Mouse (Mus musculus) frontal cortex, postnatal 10 days (tissue): ENCODE results near the gene Qprt.

Experiments
- DNase-seq, 2 experiments: peaks; one replicate each; pipeline ENCODE4 v3.0.0; 2022; ENCODE audit warnings: low spot score in 2 of 2, mixed read lengths in 1 of 2

The Qprt gene

GRCm38 (mm10) chr7:127121911-127122270, at the start of gene Qprt:
TSS of gene Qprt (minus strand) at chr7:127122226.
- DNase-seq, result no peak

- no peak for DNase-seq
These were observed 44.5 kb upstream of the Qprt start for GRCm38 (mm10) chr7:127166501-127166900.

DNA sequence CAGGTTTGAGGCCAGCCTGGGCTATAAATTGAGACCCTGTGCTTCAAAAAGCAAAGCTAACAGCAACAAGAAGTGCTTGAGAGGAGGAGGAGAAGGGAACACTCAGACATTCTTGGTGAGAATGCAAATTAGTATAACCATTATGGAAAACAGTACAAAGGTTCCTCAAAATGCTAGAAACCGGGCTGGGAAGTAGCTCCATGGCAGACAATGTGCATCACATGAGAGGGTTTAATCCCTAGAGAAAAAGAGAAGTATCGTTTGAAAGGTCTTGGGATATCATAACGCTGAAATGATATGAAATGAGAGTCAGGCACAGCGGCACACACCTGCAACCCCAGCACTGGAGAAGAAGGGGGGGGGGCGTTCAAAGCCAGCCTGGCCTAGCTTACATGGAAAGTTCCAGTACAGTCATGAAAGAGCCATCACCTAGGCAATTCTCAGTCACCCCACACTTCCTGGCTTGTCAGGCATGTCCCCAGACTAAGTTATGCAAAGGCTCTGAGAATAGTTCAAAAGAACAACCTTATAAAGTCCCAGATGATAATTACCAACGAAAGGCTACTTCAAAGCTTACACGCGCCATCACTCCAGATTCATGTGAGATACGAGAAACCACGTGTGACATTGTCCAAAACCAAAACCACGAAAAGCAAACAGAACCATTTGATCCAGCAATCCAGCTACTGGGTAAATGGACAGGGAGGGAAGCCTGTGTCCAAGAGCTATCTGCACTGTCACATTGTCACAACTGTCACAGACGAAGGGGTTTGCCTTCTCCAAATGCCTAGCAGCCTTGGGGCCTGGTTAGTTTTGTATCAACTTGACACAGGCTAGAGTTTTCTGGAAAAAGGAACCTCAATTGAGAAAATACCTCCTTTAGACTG, 43.8 kb upstream of the Qprt start:
- no peak for DNase-seq

- no peak for DNase-seq
These were observed 42.0 kb upstream of the Qprt start for GRCm38 (mm10) chr7:127164002-127164401.

DNA sequence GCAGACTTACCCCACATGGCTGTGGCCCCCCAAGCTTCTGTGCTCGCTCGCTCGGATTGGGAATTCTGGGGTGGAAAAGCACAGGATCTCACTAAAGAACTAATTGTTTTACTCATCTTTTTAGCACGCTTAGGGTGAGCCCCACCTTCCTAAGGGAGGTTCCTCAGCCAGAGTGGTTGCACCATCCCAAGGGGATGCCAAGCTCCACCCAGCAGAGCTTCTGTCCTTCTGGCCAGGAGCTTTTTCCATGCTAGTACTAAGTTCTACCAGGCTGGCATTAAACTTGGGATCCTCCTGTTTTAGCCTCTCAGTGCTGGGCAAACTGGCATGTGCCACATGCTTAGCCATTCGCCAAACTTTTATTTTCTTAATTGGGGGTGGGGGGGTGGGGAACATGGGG, 40.5 kb upstream of the Qprt start:
- DNase-seq, result no peak

- no peak for DNase-seq
These were observed 35.5 kb upstream of the Qprt start for GRCm38 (mm10) chr7:127157548-127157947.

DNA sequence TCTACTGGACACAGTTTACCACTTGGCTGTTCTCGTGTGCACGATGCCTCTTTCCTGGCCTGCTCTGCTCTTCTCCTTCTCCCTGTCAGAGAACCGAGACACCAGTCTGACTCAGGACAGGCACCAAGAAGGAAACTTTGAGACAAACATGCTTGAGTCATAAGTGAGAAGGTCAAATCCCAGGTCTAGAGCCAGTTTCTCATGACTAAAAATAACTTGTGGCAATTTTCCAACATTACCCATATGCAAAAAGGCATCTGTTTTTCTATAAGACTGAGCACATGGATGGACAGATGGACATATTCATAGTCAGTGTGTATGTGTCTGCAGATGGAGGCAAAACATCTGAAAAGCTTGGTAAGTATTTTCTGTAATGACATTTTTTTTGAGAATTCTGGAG, 31.5 kb upstream of the Qprt start:
- DNase-seq, result no peak

GRCm38 (mm10) chr7:127152464-127152863, 30.4 kb upstream of the Qprt start:
- no peak for DNase-seq

DNA sequence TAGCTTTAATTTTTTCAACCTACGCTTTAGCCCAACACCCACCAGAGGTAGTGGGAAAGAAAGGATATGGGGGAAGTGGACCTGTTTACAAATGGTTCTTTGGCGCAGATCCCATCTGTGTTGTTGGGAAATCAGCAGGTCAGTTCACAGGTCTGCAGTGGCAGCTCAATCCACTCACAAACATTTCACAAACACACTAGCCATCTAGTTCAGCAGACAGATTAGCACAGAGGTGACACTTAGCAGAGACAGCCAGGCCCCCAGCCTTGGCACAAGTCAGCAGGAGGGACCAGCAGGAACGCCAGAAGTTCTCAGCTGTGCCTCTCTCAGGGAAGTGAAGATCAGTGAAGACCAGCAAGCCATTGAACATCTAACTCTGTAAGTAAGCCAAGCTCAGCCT, 25.9 kb upstream of the Qprt start:
- DNase-seq, result no peak

DNA sequence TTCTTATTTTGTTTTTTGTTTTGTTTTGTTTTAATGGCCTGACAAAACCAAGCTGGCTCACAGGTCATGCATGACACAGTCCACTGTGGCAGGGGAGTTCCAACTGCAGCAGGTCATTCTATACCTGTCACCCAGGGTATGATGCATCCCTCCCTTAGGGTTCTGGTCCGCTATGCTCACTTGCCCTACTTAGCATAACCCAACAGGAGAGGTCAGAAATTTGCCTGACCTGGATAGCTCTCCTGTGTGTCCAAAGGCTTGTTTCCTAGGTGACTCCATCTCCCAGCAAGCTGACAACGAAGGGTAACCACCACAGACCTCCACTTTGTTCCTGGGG, 24.2 kb upstream of the Qprt start:
- DNase-seq, result no peak

- DNase-seq, result no peak
These were observed 23.6 kb upstream of the Qprt start for GRCm38 (mm10) chr7:127145387-127146266.

- no peak for DNase-seq
These were observed 22.4 kb upstream of the Qprt start for GRCm38 (mm10) chr7:127144412-127144811.

GRCm38 (mm10) chr7:127142666-127143065, 20.6 kb upstream of the Qprt start:
- DNase-seq, result no peak

- no peak for DNase-seq
These were observed 20.2 kb upstream of the Qprt start for GRCm38 (mm10) chr7:127142214-127142613.

- DNase-seq, result no peak
These were observed 18.8 kb upstream of the Qprt start for GRCm38 (mm10) chr7:127140623-127141404.

- DNase-seq, result no peak
These were observed 17.5 kb upstream of the Qprt start for GRCm38 (mm10) chr7:127139562-127139961.

- no peak for DNase-seq
These were observed 17.1 kb upstream of the Qprt start for GRCm38 (mm10) chr7:127139100-127139499.

- no peak for DNase-seq
These were observed 15.4 kb upstream of the Qprt start, which contains the start of gene Spn for GRCm38 (mm10) chr7:127137262-127138017. TSS of gene Spn (minus strand) at chr7:127137823.

DNA sequence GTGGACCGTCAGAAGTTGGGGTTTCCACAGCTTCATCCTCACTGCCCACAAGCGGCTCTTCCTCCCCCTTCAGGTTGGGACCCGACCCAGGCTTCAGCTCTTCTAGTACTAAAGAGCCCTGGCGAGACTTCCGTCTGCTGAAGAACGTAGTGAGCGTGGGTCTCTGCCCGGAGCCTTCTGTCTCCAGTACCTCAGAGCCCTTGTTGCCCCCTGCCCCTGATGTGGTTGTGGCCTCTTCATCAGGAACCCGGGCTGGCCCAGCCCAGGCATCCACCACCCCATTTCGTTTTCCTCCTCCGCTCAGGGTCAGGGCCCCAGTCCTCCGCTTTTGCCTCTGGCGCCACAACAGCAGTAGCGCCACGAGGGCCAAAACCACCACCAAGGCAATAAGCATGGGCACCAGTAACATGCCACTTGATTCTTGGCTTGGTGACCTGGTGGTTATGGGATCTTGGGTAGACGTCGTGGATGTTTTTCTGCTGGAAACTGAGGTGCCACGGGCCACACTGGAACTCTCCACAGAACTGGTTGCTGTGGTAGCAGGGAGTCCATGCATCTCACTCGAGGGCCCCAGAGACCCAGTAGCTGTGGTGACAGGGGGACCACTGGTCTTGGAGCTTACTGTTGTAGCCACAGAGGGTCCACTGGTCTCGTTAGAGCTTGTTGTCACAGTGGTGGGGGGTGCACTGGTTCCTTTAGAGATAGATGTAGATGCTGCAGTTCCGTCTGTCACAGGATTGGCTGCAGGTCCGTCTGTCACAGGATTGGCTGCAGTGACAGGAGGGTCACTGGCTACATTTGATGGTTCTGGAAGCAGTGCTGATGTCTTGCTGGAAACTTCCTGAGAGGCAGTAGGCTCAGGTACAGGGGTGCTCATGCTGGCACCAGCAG, 14.4 kb upstream of the Qprt start:
- no peak for DNase-seq

DNA sequence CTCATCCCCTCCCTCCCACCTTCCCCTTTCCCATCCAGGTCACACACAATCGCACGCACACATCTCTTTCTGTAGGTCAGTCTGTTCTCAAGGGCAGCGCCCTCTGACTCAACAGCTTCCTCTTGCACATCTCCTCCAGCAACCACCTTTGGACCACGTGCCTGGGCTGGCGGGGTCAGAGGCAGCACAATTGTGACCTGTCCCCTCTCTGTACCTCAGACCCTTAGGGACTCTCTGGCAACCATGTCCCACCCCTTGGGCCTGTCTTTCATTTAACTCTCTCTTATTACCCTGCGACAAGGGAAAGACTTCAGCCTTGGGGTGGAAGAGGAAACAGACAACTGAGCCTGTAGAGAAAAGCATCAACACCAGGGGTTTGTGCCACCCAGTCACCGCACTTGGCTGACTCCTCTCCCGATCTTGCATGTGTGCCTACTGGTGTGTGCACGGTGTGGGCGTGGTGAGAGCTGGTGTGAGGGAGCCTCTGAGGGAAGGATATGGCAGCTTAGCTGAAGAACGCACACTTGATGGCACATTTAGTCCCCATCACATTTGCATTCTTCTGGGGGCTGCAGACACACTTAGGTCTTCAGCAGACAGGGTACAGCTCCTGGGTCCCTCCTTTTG, 12.9 kb upstream of the Qprt start:
- no peak for DNase-seq
